Mouse (Mus musculus) left cerebral cortex, adult 8-10 months (tissue): ENCODE results near the gene Negr1. TPM values are rescaled to one million over a fixed set of nuclear protein-coding genes. Genes with fewer than 3 reads are reported as not detected.
A peak's percentile ranks its signal among the peaks of the same experiment; 100 is the strongest.
"Not testable (repeated sequence)": the region's sequence is repeated elsewhere in the genome, so short reads cannot be mapped to it uniquely, and the experiment has no call there.

ENCODE experiments used
- DNase-seq, 2 experiments: peaks; one replicate each; pipeline ENCODE4 v3.0.0; 2022; ENCODE audit warnings: low spot score in 2 of 2
- total RNA-seq, 4 experiments: library from RNA; stranded (reverse); gene quantifications; 2 replicates each; pipeline ENCODE4 v1.2.4; 2022

The Negr1 gene
- total RNA-seq, 4 experiments from 2014 or later = 161 to 204 (median 191) TPM

DNA sequence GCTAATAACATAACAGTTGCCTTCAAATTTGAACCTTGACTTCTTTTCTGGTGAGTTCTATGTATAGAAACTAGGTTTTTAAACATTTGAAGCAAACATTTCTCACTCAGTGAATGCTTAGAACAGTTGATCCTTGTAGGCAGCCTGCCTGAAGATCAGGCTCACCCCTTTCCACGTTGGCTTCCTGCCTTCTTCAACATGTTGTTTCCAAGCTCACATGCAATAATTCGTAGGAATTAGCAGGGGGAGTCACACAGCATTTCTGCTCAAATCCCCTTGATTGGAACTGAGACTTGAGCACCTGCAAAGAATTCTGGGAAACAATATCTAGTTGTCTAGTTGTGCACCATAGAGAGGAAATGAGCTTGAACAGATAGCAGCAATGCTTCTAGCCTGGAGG lies 430.6 kb downstream of the Negr1 start:
- no peak for DNase-seq

GRCm38 (mm10) chr3:156992811-156993210 lies 431.2 kb downstream of the Negr1 start:
- peak in 1 of 2 experiments; percentile 25 for DNase-seq

- peak in 1 of 2 experiments; percentile 67 for DNase-seq
Observed at GRCm38 (mm10) chr3:156999177-156999808, 437.7 kb downstream of the Negr1 start.

DNA sequence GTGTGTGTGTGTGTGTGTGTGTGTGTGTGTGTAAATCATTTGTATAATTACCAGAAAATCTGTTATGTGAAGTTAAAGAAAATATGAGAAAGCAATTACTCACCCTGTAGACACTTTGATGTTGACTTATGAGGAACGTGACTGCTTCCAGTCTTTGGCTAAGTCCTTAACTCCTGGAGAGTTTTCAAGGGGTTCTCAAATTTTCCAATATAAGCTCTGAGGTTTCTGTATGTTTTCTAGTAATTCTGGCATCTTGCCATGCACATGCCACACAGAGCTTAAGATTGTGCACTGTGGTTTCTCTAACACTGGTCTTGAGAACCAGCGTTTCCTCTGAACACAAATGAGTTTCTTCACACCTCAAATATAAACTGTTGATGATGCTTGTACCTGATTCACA lies 460.0 kb downstream of the Negr1 start:
- no peak for DNase-seq

DNA sequence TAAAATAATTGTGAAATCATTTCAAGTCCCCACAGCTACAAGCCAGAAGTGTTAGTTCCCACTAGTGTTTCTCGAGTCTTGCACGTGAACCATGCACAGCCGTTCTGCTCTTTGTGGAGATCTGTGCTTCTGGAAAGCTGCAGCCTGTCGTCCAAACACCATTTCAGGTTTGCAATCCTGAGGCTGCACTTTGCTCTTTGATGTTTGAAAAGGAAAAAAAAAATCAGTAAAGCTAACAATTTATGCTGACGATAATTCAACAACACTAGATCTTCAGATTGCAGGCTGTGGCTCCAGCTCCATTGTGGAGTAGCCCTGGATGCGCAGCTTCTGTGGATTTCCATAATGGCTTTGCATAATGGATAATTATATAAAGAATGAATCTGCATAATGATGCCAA lies 463.0 kb downstream of the Negr1 start:
- no peak for DNase-seq

DNA sequence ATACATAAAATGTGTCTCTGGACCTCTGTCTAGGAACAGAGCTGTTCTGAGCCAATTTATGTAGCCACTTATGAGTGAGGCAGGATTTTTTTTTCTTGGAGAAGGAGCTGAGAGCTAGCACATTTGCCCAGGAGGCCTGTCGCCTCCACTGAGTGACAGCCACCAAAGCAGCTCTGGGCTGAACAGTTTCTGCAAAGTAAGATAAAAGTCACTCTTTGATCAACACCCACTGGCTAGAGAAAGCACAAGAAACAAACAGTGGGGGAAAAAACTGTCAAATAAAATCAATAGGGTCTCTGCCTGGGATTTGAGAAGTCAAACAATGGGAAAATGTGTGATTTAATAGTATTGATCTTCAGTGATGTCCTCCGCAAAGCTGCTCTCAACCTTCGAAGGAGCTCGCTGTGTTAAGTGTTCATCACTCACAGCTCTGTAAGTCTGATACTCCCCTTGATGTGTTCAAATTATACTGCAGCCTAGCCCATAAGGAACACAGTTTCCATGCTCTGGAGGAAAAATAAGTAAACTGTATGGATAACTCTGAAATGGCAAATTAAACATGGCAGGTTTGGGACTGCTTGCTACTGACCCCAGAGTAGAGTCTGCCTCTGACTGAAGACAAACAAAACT lies 470.0 kb downstream of the Negr1 start:
- DNase-seq = no peak

DNA sequence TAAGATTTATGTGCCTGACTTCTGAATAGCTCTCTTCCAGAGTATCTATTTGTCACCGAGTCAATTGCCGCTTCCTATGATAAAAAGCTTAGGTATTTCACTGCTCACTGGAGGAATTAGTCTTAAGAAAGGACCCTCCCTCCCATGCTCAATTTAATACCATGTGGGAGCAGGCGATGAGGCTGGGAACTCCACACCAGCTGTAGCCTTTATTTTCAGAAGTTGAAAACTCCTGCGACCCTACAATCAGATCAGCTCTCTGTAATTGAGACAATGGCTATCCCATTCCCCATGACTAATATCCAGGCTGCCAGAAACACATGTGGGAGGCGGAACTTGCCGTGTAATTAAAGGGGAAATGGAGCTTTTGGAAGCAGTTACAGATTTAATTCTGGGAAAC lies 474.4 kb downstream of the Negr1 start:
- DNase-seq = no peak

GRCm38 (mm10) chr3:157036568-157036967 lies 475.0 kb downstream of the Negr1 start:
- no peak for DNase-seq

- DNase-seq = peak in 1 of 2 experiments; percentile 44
Observed at GRCm38 (mm10) chr3:157040619-157041018, 479.0 kb downstream of the Negr1 start.

GRCm38 (mm10) chr3:157044565-157044964 lies 483.0 kb downstream of the Negr1 start:
- no peak for DNase-seq

- DNase-seq = not testable (repeated sequence)
Observed at GRCm38 (mm10) chr3:157064438-157064837, 502.8 kb downstream of the Negr1 start.

- DNase-seq = no peak
Observed at GRCm38 (mm10) chr3:157066331-157066730, 504.7 kb downstream of the Negr1 start.

DNA sequence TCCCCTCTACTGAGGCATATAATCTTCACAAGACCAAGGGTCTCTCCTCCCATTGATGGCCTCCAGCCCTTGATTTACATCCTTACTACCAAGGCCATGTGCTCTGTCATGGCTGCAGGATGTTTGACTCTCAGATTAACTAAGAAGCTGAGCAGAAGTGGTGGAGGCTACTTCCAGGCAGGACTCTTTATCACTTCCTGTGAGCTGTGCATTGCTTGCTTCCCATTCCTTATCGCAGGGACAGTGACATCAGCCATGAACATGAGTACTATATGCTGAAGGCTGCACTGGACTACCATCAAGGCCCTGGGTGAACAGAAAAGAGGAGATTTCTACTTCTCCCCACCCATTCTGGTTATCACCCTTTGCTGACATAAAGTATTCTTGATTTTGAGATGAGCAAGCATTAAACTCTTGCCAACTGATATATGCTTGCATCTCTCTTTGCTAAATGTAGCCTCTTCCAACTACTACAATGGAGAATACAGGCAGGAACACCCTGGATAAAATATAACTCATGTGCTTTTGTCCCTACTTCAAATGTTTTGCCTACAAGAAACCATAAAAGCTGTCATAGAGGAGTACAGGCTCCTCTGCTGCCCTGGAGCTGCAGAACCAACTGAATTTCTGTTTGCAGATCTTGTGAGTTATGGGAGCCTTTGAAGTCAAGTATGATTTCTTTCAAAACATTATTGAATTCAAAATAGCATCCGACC lies 517.8 kb downstream of the Negr1 start:
- no peak for DNase-seq

DNA sequence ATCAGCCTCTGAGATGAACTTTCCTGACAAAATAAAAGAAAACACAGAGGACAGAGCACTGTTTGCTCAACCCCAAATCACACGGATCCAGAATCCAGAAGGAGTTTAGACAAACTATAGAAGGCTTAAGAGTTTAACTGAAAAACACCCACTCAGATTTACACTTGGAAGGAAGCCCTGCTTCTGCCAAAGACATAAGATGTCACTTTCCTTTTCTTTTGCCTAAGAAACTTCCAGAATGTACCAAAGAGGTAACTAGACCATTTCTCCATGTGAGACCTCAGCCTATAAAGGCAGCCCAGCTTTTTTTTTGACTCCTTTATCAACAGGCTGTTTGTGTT lies 518.3 kb downstream of the Negr1 start:
- DNase-seq = no peak

GRCm38 (mm10) chr3:157080585-157080984 lies 519.0 kb downstream of the Negr1 start:
- no peak for DNase-seq

GRCm38 (mm10) chr3:157082808-157083784 lies 521.5 kb downstream of the Negr1 start:
- DNase-seq = no peak

DNA sequence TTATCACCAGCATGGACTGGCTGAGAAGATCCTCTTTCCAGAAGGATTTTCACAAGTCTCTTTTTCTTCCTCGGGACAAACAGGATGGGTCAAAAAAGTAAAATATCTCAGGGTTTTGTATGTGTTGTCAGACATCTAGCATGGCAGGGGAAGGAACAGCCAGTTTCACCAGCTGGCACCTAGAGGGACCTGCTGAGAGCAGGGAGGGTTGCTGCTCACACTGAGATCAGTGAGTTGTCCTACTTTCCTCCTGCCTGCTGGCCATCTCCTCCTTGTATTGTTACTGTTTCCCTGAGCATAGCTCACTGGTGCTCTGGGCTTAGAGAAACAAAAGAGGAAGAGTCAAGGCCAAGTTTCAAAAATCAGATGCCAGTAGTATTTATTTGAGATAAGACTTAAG lies 523.6 kb downstream of the Negr1 start:
- DNase-seq = no peak

DNA sequence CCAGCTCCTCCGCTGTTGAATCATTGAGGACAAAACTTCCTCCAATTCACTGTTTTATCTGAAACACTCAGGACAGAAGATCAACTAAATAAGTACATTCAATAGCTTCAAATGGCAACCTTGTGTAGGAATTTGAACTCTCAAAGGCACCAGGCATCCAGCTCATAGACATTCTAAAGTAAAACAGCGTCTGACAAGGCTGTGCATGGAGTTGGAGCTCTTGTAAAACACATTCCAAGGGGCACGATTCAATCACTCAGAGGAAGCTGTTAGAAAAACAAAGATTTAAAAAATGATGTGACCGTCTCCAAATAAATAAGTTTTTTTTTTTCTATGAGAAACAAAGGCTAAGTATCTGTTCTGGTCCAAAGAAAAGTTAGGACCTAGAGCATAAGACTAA lies 528.5 kb downstream of the Negr1 start:
- DNase-seq = no peak

GRCm38 (mm10) chr3:157096284-157096683 lies 534.7 kb downstream of the Negr1 start:
- no peak for DNase-seq

DNA sequence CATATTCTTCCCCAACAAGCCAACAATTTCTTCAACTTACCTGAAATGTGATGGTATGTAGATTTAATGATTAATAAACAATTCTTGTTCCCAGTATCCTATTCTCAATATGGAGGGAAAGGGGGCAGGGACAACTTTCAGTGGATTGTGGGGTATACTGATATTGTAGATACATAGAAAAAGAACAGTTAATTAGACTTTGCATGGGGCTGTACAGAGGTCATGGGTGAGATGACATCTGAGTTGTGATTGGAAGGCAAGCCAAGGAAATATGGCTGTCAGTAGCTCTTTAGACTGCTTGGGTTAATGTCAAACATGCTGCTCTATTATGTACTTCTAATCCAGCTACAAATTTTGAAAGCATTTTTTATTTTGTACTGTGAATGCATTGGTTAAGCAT lies 535.9 kb downstream of the Negr1 start:
- no peak for DNase-seq

DNA sequence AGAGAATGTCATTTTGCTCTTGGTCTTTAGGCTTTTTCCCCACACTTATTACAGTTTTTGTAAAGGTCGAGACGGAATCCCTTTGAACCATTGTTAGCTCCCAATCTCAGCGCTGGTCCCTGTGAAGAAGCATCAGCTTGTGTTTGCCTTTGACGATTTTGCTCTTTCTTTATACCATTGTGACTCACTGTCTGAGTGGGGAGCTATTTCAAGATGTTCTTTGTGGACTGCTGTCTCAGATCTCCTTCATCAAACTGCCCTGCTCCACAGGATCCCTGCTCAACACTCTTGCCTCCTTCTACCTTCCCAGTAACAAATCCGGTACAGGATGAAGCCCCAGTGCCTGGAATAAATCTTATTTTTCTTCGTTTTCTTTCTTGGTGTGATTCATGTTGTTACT lies 536.8 kb downstream of the Negr1 start:
- no peak for DNase-seq
